Mouse (Mus musculus) adrenal gland, adult (tissue): Measurements from ENCODE around the gene Prf1.
A peak's percentile ranks its signal among the peaks of the same experiment; 100 is the strongest.

Experiments used
- DNase-seq, 2 experiments: peaks; one replicate each; pipeline ENCODE4 v3.0.0; 2022 to 2023; ENCODE audit warnings: low spot score in 1 of 2; ENCODE audit not compliant: inconsistent age in 2 of 2

The Prf1 gene

GRCm38 (mm10) chr10:61337665-61338064 lies 40.0 kb downstream of the Prf1 start:
- no peak for DNase-seq

- DNase-seq: no peak
Observed at GRCm38 (mm10) chr10:61339216-61339615, 41.6 kb downstream of the Prf1 start.

GRCm38 (mm10) chr10:61340247-61340646 lies 42.6 kb downstream of the Prf1 start:
- no peak for DNase-seq

- no peak for DNase-seq
Observed at GRCm38 (mm10) chr10:61341045-61341444, 43.4 kb downstream of the Prf1 start.

- DNase-seq: peak; percentile 66 to 88
Observed at GRCm38 (mm10) chr10:61341557-61341956, 43.9 kb downstream of the Prf1 start.

- DNase-seq: no peak
Observed at GRCm38 (mm10) chr10:61342750-61343149, 45.1 kb downstream of the Prf1 start.

GRCm38 (mm10) chr10:61343950-61344349 lies 46.3 kb downstream of the Prf1 start:
- peak; percentile 48 to 88 for DNase-seq

GRCm38 (mm10) chr10:61345179-61345578 lies 47.5 kb downstream of the Prf1 start:
- no peak for DNase-seq

GRCm38 (mm10) chr10:61346374-61346773 lies 48.7 kb downstream of the Prf1 start:
- DNase-seq: peak in 1 of 2 experiments; percentile 17

GRCm38 (mm10) chr10:61351216-61351615 lies 53.6 kb downstream of the Prf1 start:
- DNase-seq: no peak
